Mouse (Mus musculus) hindlimb bud, embryonic 11.5 days (tissue): ENCODE data around the gene C1ra.
A peak's percentile ranks its signal among the peaks of the same experiment; 100 is the strongest.
"Not testable (repeated sequence)": the region's sequence is repeated elsewhere in the genome, so short reads cannot be mapped to it uniquely, and the experiment has no call there.

Source experiments
- DNase-seq: peaks from one replicate; pipeline ENCODE4 v3.0.0-alpha.2; 2012; ENCODE audit warnings: low read depth, low spot score; ENCODE audit errors: extremely low spot score

The C1ra gene

DNA sequence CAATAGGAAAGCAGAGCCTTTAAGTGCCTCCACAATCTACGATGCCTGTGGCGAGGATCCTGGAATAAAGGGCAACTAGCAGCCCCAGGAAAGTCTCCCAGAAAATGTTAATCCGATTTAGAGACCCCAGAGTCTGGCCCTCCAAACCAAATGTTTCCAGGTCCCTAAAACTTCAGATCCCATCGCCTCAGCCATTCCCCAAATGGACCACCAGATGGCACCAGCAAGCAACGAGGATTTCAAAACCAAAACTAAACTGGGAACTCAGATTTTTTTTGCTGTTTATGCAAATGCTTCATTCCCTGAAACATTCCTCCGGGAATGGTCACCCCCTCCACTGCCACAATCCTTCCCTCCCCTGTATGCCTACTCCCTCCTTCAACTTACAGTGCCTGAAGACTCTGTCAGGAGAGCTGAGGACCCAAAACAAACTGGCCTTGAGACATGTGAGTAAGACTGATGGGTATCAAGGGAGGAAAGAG, at the start of gene C1ra:
Gene C1ra, plus strand, starts transcription at position 51 of the 482 bp plus-strand sequence.
- DNase-seq: peak; percentile 52

DNA sequence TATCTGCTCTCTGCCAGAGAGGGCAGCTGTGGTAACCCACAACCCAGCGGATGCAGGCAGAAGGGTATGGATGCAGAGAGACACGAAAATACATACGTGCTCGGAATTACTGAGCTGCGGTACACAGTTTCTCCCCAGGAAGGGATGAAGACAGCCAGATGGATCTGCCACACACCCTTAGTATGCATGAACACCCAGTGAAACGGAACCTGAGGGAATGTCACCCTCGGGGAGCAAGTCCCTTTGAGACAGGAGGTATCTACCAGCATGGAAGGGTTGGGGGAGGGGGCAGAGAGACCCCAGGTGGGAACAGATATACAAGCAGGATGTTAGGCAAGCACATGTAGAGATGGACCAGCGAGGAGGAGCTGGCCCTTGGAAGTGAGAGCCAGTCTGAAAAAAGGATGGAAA, 48.3 kb upstream of the C1ra start:
- no peak for DNase-seq

- peak; percentile 31 for DNase-seq
These were observed 47.6 kb upstream of the C1ra start, which contains the start of gene Clstn3 for GRCm38 (mm10) chr6:124464305-124465271. Gene Clstn3 (minus strand): TSS chr6:124464794.

DNA sequence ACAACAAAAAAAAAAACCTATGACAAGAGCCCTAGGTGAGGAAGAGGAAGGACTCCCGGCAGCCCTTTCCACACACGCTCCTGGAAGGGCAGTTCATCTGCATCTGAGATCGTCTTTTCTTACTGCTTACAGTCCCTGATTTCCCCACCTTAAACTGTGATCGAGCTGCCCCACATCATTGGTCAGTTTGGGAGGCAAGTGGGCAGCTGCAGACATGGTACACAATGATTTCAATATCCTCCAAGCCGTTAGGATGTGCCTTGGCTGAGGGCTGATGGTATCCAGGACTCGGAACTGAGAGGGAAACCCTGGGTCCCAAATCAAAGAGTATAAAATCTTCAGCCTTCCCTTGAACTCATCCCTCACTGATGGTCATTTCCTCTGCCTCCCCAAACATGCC, 46.9 kb upstream of the C1ra start:
- DNase-seq: no peak

GRCm38 (mm10) chr6:124465729-124466128, 46.5 kb upstream of the C1ra start:
- DNase-seq: no peak

- DNase-seq: no peak
These were observed 41.1 kb upstream of the C1ra start for GRCm38 (mm10) chr6:124471121-124471520.

DNA sequence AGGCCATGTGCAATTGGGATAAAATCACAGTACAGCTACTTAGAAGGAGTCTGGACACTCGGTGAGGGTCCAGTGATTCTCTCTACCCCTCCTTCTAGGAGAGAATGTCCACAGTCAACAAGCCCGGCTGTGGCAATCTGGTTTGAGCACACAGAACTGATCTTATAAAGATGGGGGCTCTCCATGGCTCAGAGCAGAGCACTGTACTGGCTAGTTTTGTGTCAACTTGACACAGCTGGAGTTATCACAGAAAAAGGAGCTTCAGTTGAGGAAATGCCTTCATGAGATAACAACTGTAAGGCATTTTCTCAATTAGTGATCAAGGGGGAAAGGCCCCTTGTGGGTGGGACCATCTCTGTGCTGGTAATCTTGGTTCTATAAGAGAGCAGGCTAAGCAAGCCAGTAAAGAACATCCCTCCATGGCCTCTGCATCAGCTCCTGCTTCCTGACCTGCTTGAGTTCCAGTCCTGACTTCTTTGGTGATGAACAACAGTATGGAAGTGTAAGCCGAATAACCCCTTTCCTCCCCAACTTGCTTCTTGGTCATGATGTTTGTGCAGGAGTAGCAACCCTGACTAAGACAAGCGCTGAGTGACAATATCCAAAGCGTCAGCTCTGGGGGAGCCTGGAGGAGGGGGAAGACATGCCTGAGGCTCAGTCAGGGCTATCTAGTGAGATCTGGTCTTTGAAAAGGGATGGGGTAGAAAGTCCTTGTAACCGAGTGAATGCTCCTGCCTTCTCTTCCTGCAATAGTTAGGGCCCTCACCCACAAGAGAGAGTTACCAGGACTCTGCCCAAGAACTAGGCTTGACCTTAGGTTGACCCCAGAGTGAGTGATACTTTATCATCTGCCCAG, 40.2 kb upstream of the C1ra start:
- not testable (repeated sequence) for DNase-seq

- no peak for DNase-seq
These were observed 39.4 kb upstream of the C1ra start for GRCm38 (mm10) chr6:124472801-124473200.

DNA sequence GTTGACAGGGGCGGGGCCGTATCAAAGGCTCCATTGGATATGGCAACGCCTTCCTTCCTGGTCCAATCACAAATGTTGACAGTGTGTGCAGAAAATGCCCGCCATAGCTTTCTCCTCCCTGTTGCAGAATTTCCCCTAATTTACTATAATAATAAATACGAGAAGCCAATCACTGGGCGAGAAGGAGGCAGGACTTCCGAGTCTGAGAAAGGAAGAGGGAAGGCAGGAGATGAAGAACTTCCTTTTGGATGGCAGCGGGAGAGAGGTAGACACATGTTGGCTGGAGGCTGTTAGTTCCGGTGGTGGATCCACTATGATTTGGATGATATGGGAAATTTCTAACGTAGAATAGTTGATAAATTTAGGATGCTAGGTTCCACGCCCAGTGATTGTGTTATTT, 37.6 kb upstream of the C1ra start:
- DNase-seq: no peak

- not testable (repeated sequence) for DNase-seq
These were observed 36.7 kb upstream of the C1ra start for GRCm38 (mm10) chr6:124475335-124476075.

- DNase-seq: no peak
These were observed 36.0 kb upstream of the C1ra start for GRCm38 (mm10) chr6:124476216-124476615.

DNA sequence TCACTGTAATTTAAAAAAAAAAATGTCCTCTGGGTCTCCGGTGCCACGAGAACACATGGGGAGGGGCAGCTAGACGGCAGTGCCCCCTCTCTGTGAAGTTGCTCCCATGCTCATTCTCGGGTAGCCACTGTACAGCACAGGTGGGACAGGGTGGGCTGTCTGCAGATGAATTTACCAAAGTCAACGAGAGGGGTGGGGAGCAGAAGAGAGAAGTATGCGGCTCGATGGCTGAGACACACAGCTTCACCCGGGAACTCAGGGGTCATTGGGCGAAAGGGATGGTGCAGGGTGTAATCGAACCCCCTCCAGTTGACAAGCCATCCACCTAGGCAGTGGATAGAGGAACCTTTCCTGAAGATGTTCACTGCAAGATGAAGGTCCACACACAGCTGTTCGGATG, 35.4 kb upstream of the C1ra start:
- no peak for DNase-seq

DNA sequence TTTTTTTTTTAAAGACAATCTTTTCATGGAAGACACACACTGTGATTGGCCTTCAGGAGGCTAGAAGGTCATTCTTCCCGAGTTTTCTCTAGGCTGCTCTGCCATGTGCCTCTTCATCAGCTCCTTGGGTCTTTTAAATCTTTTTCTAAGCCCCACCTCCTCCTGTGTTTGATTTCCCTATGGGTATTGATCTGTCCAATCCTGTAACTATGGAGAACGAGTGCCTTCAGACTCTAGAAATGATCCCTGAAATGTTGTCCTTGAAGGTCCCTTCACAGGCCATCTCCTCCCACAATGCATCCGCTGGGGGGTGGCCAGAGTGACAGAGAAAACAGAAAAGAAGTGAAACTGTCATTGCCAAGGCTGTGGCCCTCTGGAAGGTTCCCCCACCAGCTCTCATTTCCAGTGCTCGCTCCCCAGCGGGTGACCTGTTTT, 35.0 kb upstream of the C1ra start:
- no peak for DNase-seq

- DNase-seq: no peak
These were observed 34.1 kb upstream of the C1ra start for GRCm38 (mm10) chr6:124477922-124478651.

GRCm38 (mm10) chr6:124478874-124479572, 33.2 kb upstream of the C1ra start:
- DNase-seq: no peak

GRCm38 (mm10) chr6:124479573-124479930, 32.7 kb upstream of the C1ra start:
- no peak for DNase-seq

GRCm38 (mm10) chr6:124480295-124480694, 31.9 kb upstream of the C1ra start:
- peak; percentile 30 for DNase-seq

DNA sequence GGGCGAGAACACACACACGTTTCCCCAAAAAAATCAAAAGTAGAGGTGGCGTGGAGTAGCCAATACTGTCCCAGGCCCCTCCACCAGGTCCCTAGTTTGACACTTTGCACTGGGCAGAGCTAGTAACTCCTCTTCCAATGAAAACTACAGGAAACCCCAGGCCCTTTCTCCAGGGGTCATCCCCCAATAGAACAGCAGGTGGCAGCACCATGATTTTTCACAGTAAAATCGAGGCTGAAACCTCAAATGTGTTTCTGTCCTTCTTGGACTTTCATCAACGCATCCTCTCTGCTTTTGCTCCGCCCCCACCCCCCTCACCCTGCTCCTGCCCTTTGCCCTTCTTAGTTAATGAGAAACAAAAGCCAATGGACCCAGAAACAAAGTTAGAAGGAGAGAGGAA, 30.6 kb upstream of the C1ra start:
- peak; percentile 18 for DNase-seq

DNA sequence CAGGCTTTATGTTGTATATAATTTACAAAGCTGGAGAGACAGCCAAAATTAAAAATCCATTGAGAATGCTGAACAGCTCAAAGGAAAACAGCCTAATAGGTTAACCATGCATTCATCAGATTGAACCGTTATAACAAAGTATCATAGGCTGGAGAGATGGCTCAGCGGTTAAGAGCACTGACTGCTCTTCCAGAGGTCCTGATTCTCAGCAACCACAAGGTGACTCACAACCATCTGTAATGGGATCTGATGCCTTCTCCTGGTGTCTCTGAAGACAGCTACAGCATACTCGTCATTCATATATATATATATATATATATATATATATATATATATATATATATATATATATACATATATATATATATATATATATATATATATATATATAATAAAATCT, 28.4 kb upstream of the C1ra start:
- DNase-seq: not testable (repeated sequence)
